In genomic region chrX:14353366-14353765, GRCm38 (mm10) we compare ENCODE assay signal across 26 mouse cellular contexts.
"Had no signal": no experiment of that assay in that cellular context is flagged by ENCODE, and none has a peak within 500 bp of the region (broad histone marks: within the 10 kb centered on the region; RNA-seq: fewer than 3 reads in every experiment).

No protein-coding gene starts in this region.

- H3K27me3 ChIP-seq: heart, embryonic 13.5 days; heart, embryonic 15.5 days; hindbrain, embryonic 12.5 days; intestine, embryonic 15.5 days; kidney, embryonic 15.5 days; limb, embryonic 15.5 days; liver, embryonic 12.5 days had no signal

- H3K9me3 ChIP-seq: heart, embryonic 13.5 days; heart, embryonic 15.5 days; hindbrain, embryonic 12.5 days; intestine, embryonic 15.5 days; kidney, embryonic 15.5 days; limb, embryonic 15.5 days; liver, embryonic 12.5 days had no signal

- H3K36me3 ChIP-seq: heart, embryonic 13.5 days; heart, embryonic 15.5 days; hindbrain, embryonic 12.5 days; intestine, embryonic 15.5 days; kidney, embryonic 15.5 days; limb, embryonic 15.5 days; liver, embryonic 12.5 days had no signal

- H3K9ac ChIP-seq: heart, embryonic 13.5 days; heart, embryonic 15.5 days; hindbrain, embryonic 12.5 days; hindbrain, embryonic 14.5 days; intestine, embryonic 15.5 days; kidney, embryonic 15.5 days; limb, embryonic 15.5 days; liver, embryonic 12.5 days; liver, embryonic 14.5 days had no signal

- H3K4me1 ChIP-seq: heart, embryonic 13.5 days; heart, embryonic 15.5 days; hindbrain, embryonic 12.5 days; intestine, embryonic 15.5 days; kidney, embryonic 15.5 days; limb, embryonic 15.5 days; liver, embryonic 12.5 days had no signal

- ATAC-seq: hindbrain, embryonic 16.5 days; inflammation-experienced regulatory T-cells, adult 6 months; intestine, embryonic 15.5 days; intestine, postnatal 0 days; liver, embryonic 12.5 days had no signal

- H3K4me2 ChIP-seq: heart, embryonic 11.5 days; heart, embryonic 13.5 days; heart, embryonic 15.5 days; hindbrain, embryonic 12.5 days; hindbrain, embryonic 14.5 days; intestine, embryonic 15.5 days; kidney, embryonic 15.5 days; limb, embryonic 15.5 days; liver, embryonic 12.5 days had no signal

- H3K27ac ChIP-seq: heart, adult 2 months; heart, embryonic 13.5 days; heart, embryonic 15.5 days; hindbrain, embryonic 12.5 days; hindbrain, embryonic 14.5 days; intestine, embryonic 15.5 days; kidney, embryonic 15.5 days; layer of hippocampus, adult 2 months; left cerebral cortex, adult 2 months; limb, embryonic 15.5 days; liver, embryonic 12.5 days; liver, embryonic 14.5 days had no signal

- DNase-seq: gastrocnemius, postnatal 14 days; gastrocnemius, postnatal 36 days; heart, adult 11 months; heart, adult 2 months; heart, postnatal 14 days; heart, postnatal 36 days; kidney, adult 18-20 months; kidney, adult 8-10 months; kidney, postnatal 10 days; kidney, postnatal 25 days; kidney, postnatal 4 days had no signal

- H3K4me3 ChIP-seq: heart, adult 2 months; heart, embryonic 13.5 days; heart, embryonic 15.5 days; hindbrain, embryonic 12.5 days; intestine, embryonic 15.5 days; kidney, embryonic 15.5 days; layer of hippocampus, adult 2 months; left cerebral cortex, adult 2 months; limb, embryonic 15.5 days; liver, embryonic 12.5 days had no signal
